Mouse (Mus musculus): ENCODE data around the gene Nlrp1b. TPM values are rescaled to one million over a fixed set of nuclear protein-coding genes. Genes with fewer than 3 reads are reported as not detected.

Gene Nlrp1b
- polyA plus RNA-seq (2012) = not detected in 2 replicates

DNA sequence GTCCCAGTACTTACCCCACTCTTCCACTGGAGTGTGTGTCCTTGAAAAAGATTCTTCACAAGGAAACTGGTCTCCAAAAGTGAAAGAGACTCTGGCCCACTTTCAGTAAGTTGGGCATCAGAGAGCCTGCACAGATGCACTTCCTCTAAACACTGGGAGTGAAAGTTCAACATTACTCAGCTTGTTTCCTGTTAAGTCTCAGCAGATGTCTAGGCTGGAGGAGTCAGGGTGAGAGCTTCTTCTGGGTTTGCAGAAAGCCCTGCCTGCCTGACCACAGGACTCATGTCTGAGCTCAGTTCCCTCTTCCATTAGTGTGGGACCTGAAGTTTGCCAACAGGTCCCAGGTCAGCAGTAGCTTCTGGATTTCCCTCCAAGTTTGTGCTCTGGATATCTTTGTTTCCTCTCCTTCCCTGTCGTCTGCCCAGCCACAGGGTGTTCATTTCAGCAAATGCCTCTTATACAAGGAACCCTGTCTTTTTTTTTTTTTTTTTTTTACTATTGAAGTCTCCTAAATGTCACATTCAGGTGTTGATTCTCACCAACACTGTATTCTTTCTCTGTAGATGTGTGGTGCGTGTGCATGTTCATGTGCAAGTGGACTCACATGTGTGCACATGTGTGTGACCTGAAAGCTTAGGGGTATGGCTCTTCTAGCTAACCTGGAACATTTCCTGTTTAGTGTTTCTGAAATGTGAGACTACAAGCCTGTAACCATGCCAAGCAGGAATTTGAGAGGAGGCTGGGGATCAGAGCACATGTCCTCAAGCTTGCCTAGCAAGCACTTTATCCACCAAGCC lies at the start of gene Nlrp1b:
TSS of gene Nlrp1b (minus strand) at position 50 of the 797 bp plus-strand sequence.

DNA sequence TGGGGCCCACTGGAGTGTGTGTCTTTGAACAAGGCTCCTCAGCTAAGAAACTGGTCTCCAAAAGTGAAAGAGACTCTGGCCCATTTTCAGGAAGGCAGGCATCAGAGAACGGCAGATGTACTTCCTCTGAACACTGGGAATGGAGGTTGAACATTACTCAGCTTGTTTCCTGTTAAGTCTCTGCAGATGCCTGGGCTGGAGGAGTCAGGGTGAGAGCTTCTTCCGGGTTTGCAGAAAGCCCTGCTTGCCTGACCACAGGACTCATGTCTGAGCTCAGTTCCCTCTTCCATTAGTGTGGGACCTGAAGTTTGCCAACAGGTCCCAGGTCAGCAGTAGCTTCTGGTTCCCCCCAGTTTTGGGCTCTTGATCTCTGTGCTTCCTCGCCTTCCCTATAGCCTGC lies 85.9 kb downstream of the Nlrp1b start, which contains the start of gene Nlrp1a:
TSS of gene Nlrp1a (minus strand) at position 44 of the 400 bp plus-strand sequence.

Other genes with a start within 250 kb of the Nlrp1b start
- gene C1qbp, start 247.7 kb downstream of the Nlrp1b start, polyA plus RNA-seq (2012) = 585 and 621 TPM in 2 replicates
- 12.1 and 15.0 TPM in 2 replicates for gene Dhx33, start 226.3 kb downstream of the Nlrp1b start, polyA plus RNA-seq (2012)
- gene Mis12, start 211.1 kb downstream of the Nlrp1b start, polyA plus RNA-seq (2012) = 1.7 and 2.4 TPM in 2 replicates
- 16.6 and 25.7 TPM in 2 replicates for gene Derl2, start 210.9 kb downstream of the Nlrp1b start, polyA plus RNA-seq (2012)
- gene 6330403K07Rik, start 197.2 kb downstream of the Nlrp1b start, polyA plus RNA-seq (2012) = 0.11 TPM in 1 of 2 replicates, not detected in the other
- 0.14 and 0.30 TPM in 2 replicates for gene Nlrp1a, start 86.0 kb downstream of the Nlrp1b start, polyA plus RNA-seq (2012)

All from megakaryocyte-erythroid progenitor cell, adult 5 weeks (primary cell).